Mouse (Mus musculus) lung, adult 18-20 months (tissue): Measurements from ENCODE around the gene Rhbdd2.

ENCODE experiments used
- DNase-seq, 2 experiments: peaks; one replicate each; pipeline ENCODE4 v3.0.0; 2022; ENCODE audit warnings: mixed read lengths in 2 of 2

Gene Rhbdd2

GRCm38 (mm10) chr5:135646038-135646437, 13.6 kb downstream of the Rhbdd2 start:
- DNase-seq, result no peak

- peak in 1 of 2 experiments; percentile 48 for DNase-seq
Observed at GRCm38 (mm10) chr5:135648461-135649308, 16.3 kb downstream of the Rhbdd2 start.

- DNase-seq, result no peak
Observed at GRCm38 (mm10) chr5:135649309-135649633, 16.9 kb downstream of the Rhbdd2 start.

GRCm38 (mm10) chr5:135651536-135651935, 19.1 kb downstream of the Rhbdd2 start:
- peak; percentile 79 to 86 for DNase-seq

- peak; percentile 74 to 86 for DNase-seq
Observed at GRCm38 (mm10) chr5:135653209-135653608, 20.8 kb downstream of the Rhbdd2 start.

- no peak for DNase-seq
Observed at GRCm38 (mm10) chr5:135656046-135656445, 23.6 kb downstream of the Rhbdd2 start.

GRCm38 (mm10) chr5:135657128-135657527, 24.7 kb downstream of the Rhbdd2 start:
- no peak for DNase-seq

GRCm38 (mm10) chr5:135657703-135658373, 25.4 kb downstream of the Rhbdd2 start:
- DNase-seq, result no peak

- no peak for DNase-seq
Observed at GRCm38 (mm10) chr5:135659956-135660355, 27.5 kb downstream of the Rhbdd2 start.

- no peak for DNase-seq
Observed at GRCm38 (mm10) chr5:135660535-135660934, 28.1 kb downstream of the Rhbdd2 start.

GRCm38 (mm10) chr5:135666890-135667289, 34.5 kb downstream of the Rhbdd2 start:
- no peak for DNase-seq

- no peak for DNase-seq
Observed at GRCm38 (mm10) chr5:135668071-135668470, 35.7 kb downstream of the Rhbdd2 start.

GRCm38 (mm10) chr5:135669741-135670275, 37.4 kb downstream of the Rhbdd2 start, which contains the start of gene Por:
Por (plus strand) TSS chr5:135670033.
- DNase-seq, result peak; percentile 77 to 85

- DNase-seq, result no peak
Observed at GRCm38 (mm10) chr5:135670881-135671280, 38.5 kb downstream of the Rhbdd2 start.

GRCm38 (mm10) chr5:135672509-135672908, 40.1 kb downstream of the Rhbdd2 start:
- DNase-seq, result peak; percentile 60 to 71

- DNase-seq, result peak in 1 of 2 experiments; percentile 44
Observed at GRCm38 (mm10) chr5:135672980-135673379, 40.6 kb downstream of the Rhbdd2 start.

GRCm38 (mm10) chr5:135674349-135674775, 41.9 kb downstream of the Rhbdd2 start:
- DNase-seq, result peak; percentile 43 to 71

GRCm38 (mm10) chr5:135674821-135675220, 42.4 kb downstream of the Rhbdd2 start:
- DNase-seq, result peak; percentile 91 to 95

- no peak for DNase-seq
Observed at GRCm38 (mm10) chr5:135676696-135677095, 44.3 kb downstream of the Rhbdd2 start.

- DNase-seq, result no peak
Observed at GRCm38 (mm10) chr5:135677251-135677650, 44.8 kb downstream of the Rhbdd2 start.

- DNase-seq, result no peak
Observed at GRCm38 (mm10) chr5:135678481-135678880, 46.1 kb downstream of the Rhbdd2 start.

GRCm38 (mm10) chr5:135680967-135681545, 48.6 kb downstream of the Rhbdd2 start:
- DNase-seq, result no peak

GRCm38 (mm10) chr5:135682009-135682408, 49.6 kb downstream of the Rhbdd2 start:
- DNase-seq, result no peak
